Mouse (Mus musculus) heart, postnatal 25 days (tissue): Measurements from ENCODE around the gene Hspa8. TPM values are rescaled to one million over a fixed set of nuclear protein-coding genes. Genes with fewer than 3 reads are reported as not detected.

Source experiments
- DNase-seq: peaks from one replicate; pipeline ENCODE4 v3.0.0; 2022; ENCODE audit warnings: low spot score
- intact Hi-C: fragments of 180-260 bp; cut with DNase I; formaldehyde crosslinking; loops from one replicate; pipeline ENCODE4 v1.15.1; 2025
- total RNA-seq, 2 experiments: library from RNA; stranded (reverse); gene quantifications; 2 replicates each; pipeline ENCODE4 v1.2.3; 2021

The Hspa8 gene
- total RNA-seq, 2 experiments from 2014 or later: 1,172 to 1,478 TPM

DNA sequence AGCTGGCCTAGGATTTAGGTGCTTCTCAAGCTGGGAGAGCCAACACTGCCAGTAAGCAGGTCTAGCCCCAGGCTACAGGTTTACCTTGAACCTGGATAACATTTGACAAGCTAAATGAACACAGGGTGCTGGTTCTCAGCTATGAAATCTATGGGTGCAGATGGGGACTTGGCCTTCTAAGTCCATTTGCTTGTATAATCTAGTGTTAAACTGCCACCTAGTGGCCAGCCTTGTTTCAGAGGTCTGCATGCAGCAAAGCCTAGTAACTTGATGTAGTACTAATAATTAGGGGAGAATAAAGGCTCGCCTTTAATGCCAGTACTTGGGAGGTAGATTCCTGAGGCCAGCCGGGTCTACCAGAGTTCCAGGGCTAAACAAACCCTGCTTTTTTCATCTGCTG, 4.5 kb downstream of the Hspa8 start:
- DNase-seq: no peak

DNA sequence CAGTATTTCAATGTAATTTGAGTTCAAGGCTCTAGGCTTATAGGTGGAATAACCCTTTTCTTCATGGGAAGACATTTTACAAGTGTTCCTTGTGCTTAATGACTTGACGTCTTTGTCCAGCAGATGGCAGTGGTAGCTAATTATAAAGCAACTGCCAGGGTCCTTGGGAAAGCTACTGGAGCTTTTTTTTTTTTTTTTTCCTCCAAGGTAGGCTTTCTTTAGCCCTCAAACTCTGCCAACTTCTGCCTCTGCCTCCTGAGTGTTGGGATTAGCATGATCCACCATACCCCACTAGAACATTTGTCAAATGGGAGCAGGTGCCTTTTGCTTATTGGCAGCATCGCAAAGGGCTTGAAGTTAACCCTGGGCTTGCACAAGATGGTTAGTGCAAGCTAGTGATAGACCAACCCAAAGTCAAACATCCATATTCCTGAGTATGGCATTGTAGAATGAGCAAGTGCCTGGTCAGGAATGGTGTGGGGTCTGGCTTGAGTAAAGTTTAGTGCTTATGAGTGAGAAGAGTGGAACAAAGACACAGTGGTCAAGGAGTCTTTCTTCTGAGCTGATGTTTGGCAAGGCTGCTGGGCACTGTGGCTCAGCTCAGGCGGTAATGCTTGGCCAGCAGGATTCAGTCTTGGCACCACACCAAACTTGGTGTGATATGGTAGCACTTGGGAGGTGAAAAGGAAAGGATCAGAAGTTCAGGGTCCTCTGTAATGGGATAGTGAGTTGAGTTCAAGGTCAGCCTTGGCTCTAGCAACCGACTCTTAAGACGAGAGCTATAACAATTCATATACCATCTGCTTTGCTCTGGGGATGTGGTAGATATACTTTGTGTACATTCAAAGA, 5.9 kb downstream of the Hspa8 start:
- intact Hi-C loops: no loop called here

More for the DNA sequence above, 4.5 kb downstream of the Hspa8 start:
- intact Hi-C loops: loop anchor here (1.0 kb wide), 1 partner anchor 49 kb away; no protein-coding TSS in a partner anchor

DNA sequence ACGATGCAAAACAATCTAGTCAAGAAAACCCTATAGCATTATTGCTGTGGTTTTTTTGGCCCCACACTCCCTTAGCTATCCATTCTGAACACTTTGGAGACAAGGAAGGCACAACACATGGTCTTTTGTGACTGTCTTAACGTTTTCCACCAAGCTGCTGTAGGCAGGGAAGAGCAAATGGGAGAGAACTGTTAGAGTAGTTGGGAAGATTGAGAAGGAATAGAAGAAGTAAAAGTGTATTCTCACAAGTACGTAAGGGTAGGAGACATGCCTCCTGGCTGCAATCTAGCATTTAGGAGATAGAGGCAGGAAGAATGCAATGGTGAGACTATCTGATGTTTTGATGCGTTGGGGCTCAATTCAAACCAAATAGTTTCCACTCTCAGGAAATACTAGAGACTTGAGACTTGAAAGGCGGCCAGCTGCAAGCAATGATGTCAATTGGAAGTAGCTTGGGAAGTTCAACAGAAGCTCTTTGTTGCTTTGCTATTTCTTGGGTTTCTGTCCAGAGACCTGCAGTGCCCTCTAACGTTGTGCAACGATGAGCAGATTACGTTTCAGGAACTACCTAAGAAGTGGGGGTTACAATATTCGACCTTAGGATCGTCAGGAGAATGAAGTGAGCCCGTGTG, 6.6 kb downstream of the Hspa8 start:
- intact Hi-C loops: no loop called here
- peak; percentile 41 for DNase-seq

More for the DNA sequence above, 5.9 kb downstream of the Hspa8 start:
- no peak for DNase-seq

DNA sequence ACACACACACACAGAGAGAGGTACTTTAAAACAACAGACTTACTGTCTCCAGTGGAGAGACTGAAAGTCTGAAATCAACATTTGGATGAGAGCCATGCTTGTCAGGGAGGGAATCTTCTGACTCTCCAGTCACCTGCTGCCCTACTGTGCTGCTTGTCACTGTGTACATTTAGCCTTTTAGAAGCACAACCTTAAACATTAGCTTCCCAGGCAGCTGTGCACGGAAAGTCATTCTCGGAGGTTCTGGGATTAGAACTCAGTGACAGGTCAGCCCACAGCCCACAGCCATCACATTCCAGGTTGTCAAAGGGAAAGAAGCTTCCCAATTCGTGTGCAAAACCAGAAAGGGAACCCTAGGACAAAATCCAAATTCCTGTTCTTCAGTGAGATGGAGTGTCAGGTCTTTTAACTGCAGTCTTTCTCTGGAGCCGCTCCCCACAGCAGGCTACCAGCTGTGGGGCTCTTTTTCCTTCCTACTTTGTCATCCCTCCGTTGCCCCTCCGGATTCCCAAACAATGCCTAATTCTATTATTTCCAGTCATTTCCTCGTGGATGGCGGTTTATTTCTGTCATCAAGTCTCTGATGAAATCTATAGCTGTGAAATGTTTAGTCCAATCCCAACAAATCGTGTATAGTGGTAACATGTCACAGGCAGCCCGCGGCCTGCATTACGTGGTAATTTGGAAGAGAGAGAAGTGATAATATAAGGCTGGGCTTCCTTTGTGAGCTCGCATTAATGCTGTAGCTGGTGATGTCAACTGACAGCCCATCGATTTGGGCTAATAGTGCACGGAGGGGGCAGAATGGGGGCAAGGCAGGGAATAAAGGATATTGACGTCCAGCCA, 7.5 kb downstream of the Hspa8 start:
- no peak for DNase-seq
- intact Hi-C loops: no loop called here

DNA sequence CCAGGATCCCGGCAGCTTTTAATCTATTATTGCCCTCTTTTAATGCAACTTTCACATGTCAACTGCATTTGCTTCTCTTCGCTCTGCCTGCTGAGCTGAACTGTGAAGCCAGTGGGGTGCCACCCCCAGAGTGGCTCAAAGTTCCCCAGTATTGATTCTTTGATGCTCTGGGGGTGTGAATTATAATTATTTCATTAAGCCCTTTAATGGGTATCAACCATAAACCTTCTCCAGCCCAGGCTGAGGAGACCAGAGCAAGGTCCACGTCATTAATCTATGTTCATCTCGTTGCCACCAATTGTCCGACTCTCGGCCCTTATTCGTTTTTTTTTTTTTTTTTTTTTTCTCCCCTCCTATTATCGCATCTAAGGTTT, 8.1 kb downstream of the Hspa8 start:
- no peak for DNase-seq
- intact Hi-C loops: no loop called here

DNA sequence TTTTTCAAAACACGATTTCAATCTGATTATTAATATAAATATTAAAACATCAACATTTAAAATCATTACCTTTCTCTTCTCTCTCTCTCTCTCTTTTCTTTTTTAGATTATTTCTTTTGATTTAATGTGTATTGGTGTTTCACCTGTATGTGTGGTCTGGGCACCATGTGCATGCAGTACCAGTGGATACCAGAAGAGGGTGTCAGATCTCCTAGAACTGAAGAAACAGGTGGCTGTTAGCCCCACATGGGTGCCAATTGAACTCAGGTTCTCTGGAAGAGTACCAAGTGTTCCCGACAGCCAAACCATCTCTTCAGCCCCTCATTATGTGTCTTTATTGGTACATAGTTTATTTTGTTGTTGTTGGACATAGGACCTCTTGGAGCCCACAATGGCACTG, 11.1 kb downstream of the Hspa8 start:
- DNase-seq: no peak
- intact Hi-C loops: no loop called here

DNA sequence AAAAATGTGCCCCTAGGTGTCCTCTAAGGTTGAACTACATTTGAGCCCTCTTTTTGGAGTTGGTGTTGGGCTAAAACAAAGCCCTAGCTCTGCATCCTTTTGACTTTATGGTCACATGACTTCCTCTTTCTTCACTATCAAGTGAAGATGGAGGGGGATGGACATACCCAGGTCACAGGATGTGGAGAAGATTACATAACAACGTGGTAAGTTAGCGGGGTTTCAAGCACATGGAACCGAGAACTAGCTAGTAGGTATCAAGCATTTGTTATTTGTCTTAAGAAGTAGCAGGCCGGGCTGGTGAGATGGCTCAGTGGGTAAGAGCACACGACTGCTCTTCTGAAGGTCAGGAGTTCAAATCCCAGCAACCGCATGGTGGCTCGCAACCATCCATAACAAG, 13.3 kb downstream of the Hspa8 start:
- DNase-seq: no peak
- intact Hi-C loops: no loop called here

DNA sequence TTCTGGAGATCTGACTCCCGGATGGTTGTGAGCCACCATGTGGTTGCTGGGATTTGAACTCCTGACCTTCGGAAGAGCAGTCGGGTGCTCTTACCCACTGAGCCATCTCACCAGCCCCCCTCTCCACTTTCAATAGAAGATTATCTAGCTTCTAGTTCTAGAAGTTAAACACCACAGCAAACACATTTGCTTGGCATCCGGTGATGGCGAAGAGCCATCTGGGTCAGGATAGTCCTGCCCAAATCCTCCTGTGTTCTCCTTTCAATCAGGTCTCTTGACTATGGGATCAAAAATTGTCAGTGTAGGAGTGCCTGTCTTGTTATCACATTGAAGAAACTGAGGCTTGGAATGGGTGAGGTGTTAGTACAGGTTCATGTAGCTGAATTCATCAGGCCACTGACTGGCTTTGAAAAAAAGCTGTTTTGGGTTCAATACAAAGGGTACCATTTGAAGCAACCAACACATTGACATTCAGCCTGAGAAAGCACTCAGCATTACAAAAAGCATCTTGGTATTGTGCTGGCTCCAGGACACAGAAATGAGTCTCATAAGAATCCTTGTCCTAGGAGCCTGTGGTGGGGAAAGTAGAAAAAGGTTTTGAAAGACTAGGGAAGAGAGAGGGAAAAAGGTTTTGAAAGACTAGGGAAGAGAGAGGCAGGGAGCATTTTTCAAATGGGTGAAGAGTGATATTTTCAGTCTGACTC, 16.7 kb downstream of the Hspa8 start:
- intact Hi-C loops: no loop called here
- no peak for DNase-seq

DNA sequence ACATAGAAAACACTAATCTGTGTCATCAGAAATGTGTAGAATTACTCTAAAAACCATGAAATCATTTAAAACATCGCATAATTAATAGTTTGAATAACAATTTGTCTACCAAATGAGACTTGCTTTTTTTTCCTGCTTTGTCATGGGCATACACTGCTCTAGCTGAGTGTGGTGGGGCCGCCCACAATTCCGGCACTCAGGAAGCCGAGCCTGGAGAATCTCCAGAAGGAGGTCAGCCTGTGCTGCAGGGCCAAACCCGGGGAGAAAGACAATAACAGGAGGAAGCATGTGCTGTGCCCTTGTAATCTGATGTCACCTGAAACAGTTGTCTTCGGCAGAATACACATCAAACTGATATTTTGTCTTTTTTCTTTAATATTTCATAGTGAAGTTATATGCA, 24.8 kb downstream of the Hspa8 start:
- no peak for DNase-seq
- intact Hi-C loops: no loop called here

DNA sequence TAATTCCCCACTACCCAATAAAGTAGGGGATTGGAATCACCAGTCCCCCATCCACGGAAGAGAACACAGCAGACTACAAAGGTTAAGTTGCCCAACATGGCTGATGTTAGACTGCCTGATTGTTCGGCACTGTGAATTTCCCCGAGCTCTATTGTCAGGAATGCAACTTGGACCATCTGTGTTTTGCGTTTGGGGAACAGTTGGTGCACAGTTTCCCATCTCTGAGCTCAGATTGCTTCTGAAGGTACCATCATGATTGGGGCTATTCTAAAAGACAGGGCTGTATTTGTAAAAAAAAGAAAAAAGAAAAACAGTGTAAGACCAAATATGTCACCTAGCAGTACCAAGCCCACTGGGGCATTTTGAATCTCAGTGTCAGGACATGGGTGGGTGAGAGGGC, 26.6 kb downstream of the Hspa8 start:
- DNase-seq: no peak
- intact Hi-C loops: no loop called here

DNA sequence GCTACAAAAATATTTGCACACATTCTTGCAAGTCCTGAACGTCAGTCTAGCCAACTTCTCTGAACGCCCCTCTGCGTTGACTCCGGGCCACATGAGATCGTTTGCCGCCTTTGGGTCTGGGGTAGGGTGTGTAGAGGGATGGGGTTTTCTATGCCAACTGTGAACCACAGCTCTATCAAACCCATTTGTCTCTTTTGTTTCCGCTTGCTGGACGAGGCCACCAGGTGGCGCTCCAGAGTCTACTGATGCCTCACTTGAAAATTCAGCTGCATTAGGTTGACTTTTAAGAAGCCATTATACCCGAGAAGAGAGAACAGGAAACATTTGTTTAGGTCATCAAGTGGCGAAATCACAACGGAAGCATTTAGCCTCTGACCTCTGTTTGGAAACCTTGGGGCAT, 33.8 kb downstream of the Hspa8 start:
- intact Hi-C loops: loop anchor here (2.0 to 5.0 kb wide), 4 partner anchors 103 to 358 kb away; no protein-coding TSS in a partner anchor
- DNase-seq: peak; percentile 21

DNA sequence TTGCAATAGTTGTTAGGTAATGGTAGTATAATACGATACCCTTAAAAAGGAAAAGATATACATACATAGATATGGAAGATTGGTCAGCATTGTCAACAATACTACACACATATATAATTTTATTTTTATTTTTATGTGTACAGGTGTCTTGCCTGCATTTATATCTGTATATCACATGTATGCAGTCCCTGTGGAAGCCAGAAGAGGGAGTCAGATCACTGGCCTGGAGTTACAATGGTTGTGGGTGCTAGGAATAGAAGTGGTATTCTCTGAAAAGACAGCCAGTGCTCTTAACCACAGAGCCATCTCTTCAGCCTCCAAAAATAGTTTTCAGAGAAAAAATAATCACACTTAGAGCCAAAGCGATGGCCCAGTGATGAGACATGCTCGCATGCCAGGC, 35.9 kb downstream of the Hspa8 start:
- DNase-seq: no peak
- intact Hi-C loops: no loop called here

DNA sequence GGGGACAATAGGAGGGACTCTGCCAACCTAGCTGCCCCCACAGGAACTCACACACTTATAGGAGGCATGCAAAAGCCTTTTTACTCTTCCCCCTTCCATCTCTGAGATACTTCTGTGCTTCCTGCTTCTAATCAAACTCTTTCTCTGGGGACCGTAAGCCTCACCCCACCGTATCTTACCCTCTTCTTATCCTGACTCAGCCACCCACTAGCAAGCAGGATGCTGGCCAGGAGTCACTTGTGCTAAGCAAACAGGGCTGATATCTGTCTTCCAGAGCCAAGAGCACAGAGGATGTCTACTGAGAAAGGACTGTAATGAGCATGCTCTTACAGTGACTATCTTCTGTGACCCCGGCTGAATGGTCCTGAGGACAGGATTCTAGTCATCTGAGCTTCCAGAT, 38.9 kb downstream of the Hspa8 start:
- no peak for DNase-seq
- intact Hi-C loops: no loop called here

DNA sequence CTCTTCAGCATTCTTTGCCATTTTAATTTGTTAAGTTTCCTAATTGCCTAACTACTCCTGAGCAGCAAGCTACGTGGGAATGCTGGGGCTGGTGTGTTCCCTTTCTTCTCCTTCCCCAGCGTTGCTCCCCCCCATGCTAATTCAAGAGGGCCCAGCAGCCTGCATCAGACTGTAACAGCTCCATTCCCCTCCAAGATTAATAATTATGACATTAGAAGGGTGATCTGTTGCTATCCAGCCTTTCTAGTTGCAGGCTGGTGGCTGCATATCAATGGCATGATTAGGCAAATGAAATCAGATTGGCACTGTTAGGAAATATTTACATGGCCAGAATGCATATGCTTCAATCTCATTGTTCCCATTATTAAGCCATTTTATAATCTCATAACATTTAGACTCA, 50.7 kb downstream of the Hspa8 start:
- DNase-seq: no peak
- intact Hi-C loops: no loop called here

DNA sequence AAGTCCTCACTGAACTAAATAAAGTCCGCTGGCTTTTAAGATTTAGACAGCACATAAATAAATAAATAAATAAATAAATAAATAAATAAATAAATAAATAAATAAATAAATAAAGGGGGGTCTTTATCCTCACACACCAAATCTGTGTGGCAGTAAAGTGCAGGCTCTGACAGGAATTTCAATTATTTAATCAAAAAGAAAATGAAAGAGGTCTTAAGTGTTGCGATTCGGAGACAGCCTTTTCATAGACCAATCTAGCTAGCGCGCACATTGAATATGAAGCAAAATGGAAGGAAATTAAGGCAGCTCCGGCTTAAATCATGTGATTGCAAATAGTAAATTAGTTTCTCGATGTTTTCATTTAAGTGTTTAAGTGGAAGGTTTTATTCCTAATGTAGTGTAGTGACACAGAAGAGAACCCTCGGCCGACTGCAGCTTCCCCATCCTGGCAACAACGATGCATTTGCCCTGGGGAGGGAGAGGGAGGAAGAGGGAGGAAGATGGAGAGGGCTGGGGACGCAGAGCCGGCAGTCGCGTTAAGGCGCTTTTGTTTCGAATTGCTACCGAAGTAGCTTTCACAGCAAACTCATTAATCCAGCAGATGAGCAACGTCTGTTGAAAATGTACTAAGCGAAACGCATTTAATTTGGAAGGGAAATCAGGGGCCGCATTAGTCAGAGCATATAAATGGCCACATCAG, 57.8 kb downstream of the Hspa8 start:
- no peak for DNase-seq

DNA sequence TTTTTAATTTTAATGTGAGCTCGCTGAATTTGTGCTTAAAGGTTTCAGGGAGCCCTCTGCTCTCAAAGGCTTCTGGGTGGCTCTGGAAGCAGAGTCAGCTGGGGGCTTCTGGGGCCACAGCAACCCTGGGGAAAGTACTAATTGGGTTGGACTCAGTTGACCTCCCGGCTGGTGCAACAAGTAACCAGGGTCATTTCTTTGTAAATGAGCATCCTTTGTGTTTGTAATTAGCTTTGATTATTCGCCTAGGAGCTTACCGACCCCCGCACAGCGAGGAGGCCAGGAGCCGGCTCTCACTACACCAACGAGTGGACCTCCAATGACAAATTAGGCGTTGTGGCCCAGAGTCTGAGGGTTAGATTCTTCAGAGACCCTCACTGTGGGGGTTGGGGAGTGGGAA, 58.4 kb downstream of the Hspa8 start:
- no peak for DNase-seq
- intact Hi-C loops: no loop called here

More for the DNA sequence above, 57.8 kb downstream of the Hspa8 start:
- intact Hi-C loops: no loop called here
